Mouse (Mus musculus): Measurements from ENCODE around the gene Arhgap8. TPM values are rescaled to one million over a fixed set of nuclear protein-coding genes. Genes with fewer than 3 reads are reported as not detected.

The Arhgap8 gene
- 0.60 and 3.3 TPM in 2 replicates for polyA plus RNA-seq (2012; rRNA removed)

GRCm38 (mm10) chr15:84719791-84720190 lies at the start of gene Arhgap8:
Gene Arhgap8, plus strand, starts transcription at chr15:84720052.

Other genes with a start within 250 kb of the Arhgap8 start
- 18.4 and 22.5 TPM in 2 replicates for gene Rtl6, start 162.2 kb upstream of the Arhgap8 start, polyA plus RNA-seq (2012; rRNA removed)
- 12.5 and 19.8 TPM in 2 replicates for gene Prr5, start 50.4 kb upstream of the Arhgap8 start, polyA plus RNA-seq (2012; rRNA removed)
- gene Phf21b, start 136.0 kb downstream of the Arhgap8 start, polyA plus RNA-seq (2012; rRNA removed), result 117 and 190 TPM in 2 replicates
- 1.1 and 1.5 TPM in 2 replicates for gene Gm29666, start 200.0 kb downstream of the Arhgap8 start, polyA plus RNA-seq (2012; rRNA removed)
- gene Nup50, start 203.4 kb downstream of the Arhgap8 start, polyA plus RNA-seq (2012; rRNA removed), result 34.9 and 35.7 TPM in 2 replicates